Mouse (Mus musculus) right cerebral cortex, adult 2 months (tissue): Measurements from ENCODE around the gene Hmgb4.

ENCODE experiments used
- DNase-seq, 2 experiments: peaks; one replicate each; pipeline ENCODE4 v3.0.0; 2021 to 2022; ENCODE audit warnings: low spot score in 2 of 2

Gene Hmgb4

GRCm38 (mm10) chr4:128260907-128261560, at the start of gene Hmgb4:
Gene Hmgb4, minus strand, starts transcription at chr4:128260957.
- peak in 1 of 2 experiments; percentile 16 for DNase-seq

- DNase-seq = no peak
These were observed 45.3 kb upstream of the Hmgb4 start for GRCm38 (mm10) chr4:128306011-128306410.

GRCm38 (mm10) chr4:128304049-128304448, 43.3 kb upstream of the Hmgb4 start:
- peak; percentile 79 for DNase-seq

GRCm38 (mm10) chr4:128288095-128288494, 27.3 kb upstream of the Hmgb4 start:
- DNase-seq = no peak

GRCm38 (mm10) chr4:128285009-128285408, 24.3 kb upstream of the Hmgb4 start:
- no peak for DNase-seq

GRCm38 (mm10) chr4:128275586-128275985, 14.8 kb upstream of the Hmgb4 start:
- DNase-seq = no peak

GRCm38 (mm10) chr4:128275116-128275515, 14.4 kb upstream of the Hmgb4 start:
- DNase-seq = no peak

GRCm38 (mm10) chr4:128273146-128273545, 12.4 kb upstream of the Hmgb4 start:
- DNase-seq = no peak

- no peak for DNase-seq
These were observed 11.7 kb upstream of the Hmgb4 start for GRCm38 (mm10) chr4:128272501-128272900.

GRCm38 (mm10) chr4:128270931-128271330, 10.2 kb upstream of the Hmgb4 start:
- peak in 1 of 2 experiments; percentile 25 for DNase-seq

GRCm38 (mm10) chr4:128270177-128270576, 9.4 kb upstream of the Hmgb4 start:
- DNase-seq = no peak

GRCm38 (mm10) chr4:128269261-128269875, 8.6 kb upstream of the Hmgb4 start:
- DNase-seq = no peak

- DNase-seq = no peak
These were observed 4.6 kb upstream of the Hmgb4 start for GRCm38 (mm10) chr4:128265341-128265740.

- DNase-seq = no peak
These were observed 3.7 kb upstream of the Hmgb4 start for GRCm38 (mm10) chr4:128264491-128264890.

- peak in 1 of 2 experiments; percentile 27 for DNase-seq
These were observed 1.5 kb downstream of the Hmgb4 start for GRCm38 (mm10) chr4:128259211-128259610.

- DNase-seq = no peak
These were observed 12.1 kb downstream of the Hmgb4 start for GRCm38 (mm10) chr4:128248676-128249075.

GRCm38 (mm10) chr4:128245201-128245600, 15.6 kb downstream of the Hmgb4 start:
- no peak for DNase-seq

GRCm38 (mm10) chr4:128241854-128242356, 18.9 kb downstream of the Hmgb4 start:
- no peak for DNase-seq

- no peak for DNase-seq
These were observed 19.5 kb downstream of the Hmgb4 start for GRCm38 (mm10) chr4:128241075-128241853.

- no peak for DNase-seq
These were observed 21.6 kb downstream of the Hmgb4 start for GRCm38 (mm10) chr4:128239113-128239512.

GRCm38 (mm10) chr4:128233458-128233857, 27.3 kb downstream of the Hmgb4 start:
- peak; percentile 37 to 42 for DNase-seq
